Mouse (Mus musculus) forebrain, embryonic 11.5 days (tissue): ENCODE measurements around the gene 1700022I11Rik. TPM values are rescaled to one million over a fixed set of nuclear protein-coding genes. Genes with fewer than 3 reads are reported as not detected.

Experiments
- ATAC-seq: fragments of 200-750 bp; cut with Nextera tagmentation; replicated peaks from 2 replicates; pipeline ENCODE4 v1.8.0; 2017; ENCODE audit warnings: moderate TSS enrichment; ENCODE audit not compliant: low FRiP score
- DNase-seq: peaks from one replicate; pipeline ENCODE4 v3.0.0-alpha.2; 2017; ENCODE audit warnings: low spot score
- H3K27ac ChIP-seq: fragments of 300-500 bp; sonication (generic); 2 replicates; pipeline ENCODE4 v1.5.1; 2014; ENCODE audit warnings: low read depth, low read length
- H3K27me3 ChIP-seq: fragments of 300-500 bp; sonication (generic); 2 replicates; pipeline ENCODE4 v1.6.1; 2014; ENCODE audit warnings: mild to moderate bottlenecking, low read length, mixed read lengths; ENCODE audit not compliant: control insufficient read depth, insufficient read depth
- H3K36me3 ChIP-seq: fragments of 300-500 bp; sonication (generic); 2 replicates; pipeline ENCODE4 v1.6.1; 2014; ENCODE audit warnings: mild to moderate bottlenecking, low read length, moderate library complexity, mixed read lengths; ENCODE audit not compliant: control insufficient read depth, insufficient read depth
- H3K4me1 ChIP-seq: fragments of 300-500 bp; sonication (generic); replicated peaks from 2 replicates; pipeline ENCODE4 v1.6.1; 2014; ENCODE audit warnings: low read length, mixed read lengths; ENCODE audit not compliant: control insufficient read depth, insufficient read depth
- H3K4me2 ChIP-seq: fragments of 300-500 bp; sonication (generic); 2 replicates; pipeline ENCODE4 v1.6.1; 2014; ENCODE audit warnings: low read depth, mild to moderate bottlenecking, low read length, moderate library complexity, mixed read lengths; ENCODE audit not compliant: severe bottlenecking
- H3K4me3 ChIP-seq: fragments of 300-500 bp; sonication (generic); 2 replicates; pipeline ENCODE4 v1.5.1; 2014; ENCODE audit warnings: low read depth, low read length
- H3K9ac ChIP-seq: fragments of 300-500 bp; sonication (generic); 2 replicates; pipeline ENCODE4 v1.6.1; 2014; ENCODE audit warnings: low read length
- H3K9me3 ChIP-seq: fragments of 300-500 bp; sonication (generic); 2 replicates; pipeline ENCODE4 v1.6.1; 2016; ENCODE audit warnings: low read length, mixed read lengths; ENCODE audit not compliant: control insufficient read depth
- WGBS: fragments of 180-500 bp; shearing (Covaris S2); extraction: QIAGEN DNeasy Blood & Tissue Kit; methylation state at CpG from one replicate; pipeline ENCODE4 v1.1.7; 2014; 5-methylcytosine and 5-hydroxymethylcytosine counted together
- polyA plus RNA-seq: library from polyadenylated mRNA; unstranded; fragments of >200 nt; fragmentation: Nextera tagmentation; extraction: Ambion mirVana; gene quantifications from 2 replicates; pipeline ENCODE4 v1.2.1, GENCODE M21; 2014

The 1700022I11Rik gene
- polyA plus RNA-seq, 1 experiment from 2014 or later: 0.96 TPM

GRCm38 (mm10) chr4:43012091-43012490 is 42.7 kb downstream of the 1700022I11Rik start:
- no peaks in the 10 kb centered on the region for H3K9me3 ChIP-seq

GRCm38 (mm10) chr4:43018156-43018555 is 48.8 kb downstream of the 1700022I11Rik start:
- H3K9me3 ChIP-seq: no peaks in the 10 kb centered on the region
- H3K4me1 ChIP-seq: no peaks in the 10 kb centered on the region
- H3K27ac ChIP-seq: no peak overlapping the region
- H3K9ac ChIP-seq: no peak overlapping the region
- ATAC-seq: no peak
- no peaks in the 10 kb centered on the region for H3K27me3 ChIP-seq
- 94% methylated on average over 4 of the region's 4 CpGs for WGBS
- no peak for DNase-seq
- H3K36me3 ChIP-seq: peaks cover 3% of the 10 kb centered on the region; the same call in 1 of the 2 replicates
- H3K4me2 ChIP-seq: no peak overlapping the region
- no peak overlapping the region for H3K4me3 ChIP-seq

More at GRCm38 (mm10) chr4:43012091-43012490, 42.7 kb downstream of the 1700022I11Rik start:
- H3K4me3 ChIP-seq: no peak overlapping the region
- no peak overlapping the region for H3K4me2 ChIP-seq
- H3K9ac ChIP-seq: no peak overlapping the region
- DNase-seq (no peak), ATAC-seq (no peak)
- 96% methylated on average over 1 of the region's 1 CpGs for WGBS
- no peak overlapping the region for H3K27ac ChIP-seq
- peaks cover 4% of the 10 kb centered on the region; the same call in 1 of the 2 replicates for H3K4me1 ChIP-seq
- H3K27me3 ChIP-seq: no peaks in the 10 kb centered on the region
- H3K36me3 ChIP-seq: no peaks in the 10 kb centered on the region

- 95% methylated on average over 10 of the region's 10 CpGs for WGBS
- no peak for ATAC-seq
- no peak for DNase-seq
Observed at GRCm38 (mm10) chr4:43019176-43019575, 49.8 kb downstream of the 1700022I11Rik start.

GRCm38 (mm10) chr4:43019641-43020465 is 50.4 kb downstream of the 1700022I11Rik start:
- ATAC-seq: no peak
- H3K27me3 ChIP-seq: no peaks in the 10 kb centered on the region
- no peak overlapping the region for H3K9ac ChIP-seq
- H3K9me3 ChIP-seq: no peaks in the 10 kb centered on the region
- DNase-seq: no peak
- H3K4me1 ChIP-seq: 0 out of 2 replicates have a peak, but pooled peaks cover 5% of the 10 kb centered on the region
- H3K4me3 ChIP-seq: no peak overlapping the region
- no peak overlapping the region for H3K27ac ChIP-seq
- 93% methylated on average over 23 of the region's 23 CpGs for WGBS
- peaks cover 3% of the 10 kb centered on the region; the same call in 1 of the 2 replicates for H3K36me3 ChIP-seq
- no peak overlapping the region for H3K4me2 ChIP-seq

More at GRCm38 (mm10) chr4:43019176-43019575, 49.8 kb downstream of the 1700022I11Rik start:
- no peaks in the 10 kb centered on the region for H3K27me3 ChIP-seq
- H3K9ac ChIP-seq: no peak overlapping the region
- no peak overlapping the region for H3K27ac ChIP-seq
- H3K36me3 ChIP-seq: peaks cover 3% of the 10 kb centered on the region; the same call in 1 of the 2 replicates
- no peaks in the 10 kb centered on the region for H3K9me3 ChIP-seq
- no peaks in the 10 kb centered on the region for H3K4me1 ChIP-seq
- no peak overlapping the region for H3K4me3 ChIP-seq
- no peak overlapping the region for H3K4me2 ChIP-seq

GRCm38 (mm10) chr4:43020876-43021275 is 51.5 kb downstream of the 1700022I11Rik start:
- no peak overlapping the region for H3K4me3 ChIP-seq
- ATAC-seq (no peak), DNase-seq (no peak)
- H3K9me3 ChIP-seq: no peaks in the 10 kb centered on the region
- H3K27ac ChIP-seq: no peak overlapping the region
- no peaks in the 10 kb centered on the region for H3K27me3 ChIP-seq
- 0 out of 2 replicates have a peak, but pooled peaks cover 5% of the 10 kb centered on the region for H3K4me1 ChIP-seq
- peaks cover 3% of the 10 kb centered on the region; the same call in 1 of the 2 replicates for H3K36me3 ChIP-seq
- no peak overlapping the region for H3K9ac ChIP-seq
- 87% methylated on average over 16 of the region's 16 CpGs for WGBS
- H3K4me2 ChIP-seq: no peak overlapping the region

- Histone ChIP-seq H3K27me3 (no peaks in the 10 kb centered on the region), H3K27ac (no peak overlapping the region), H3K4me3 (no peak overlapping the region), H3K36me3 (peaks cover 3% of the 10 kb centered on the region; the same call in 1 of the 2 replicates), H3K9ac (no peak overlapping the region), H3K4me1 (0 out of 2 replicates have a peak, but pooled peaks cover 5% of the 10 kb centered on the region), H3K9me3 (no peaks in the 10 kb centered on the region), H3K4me2 (no peak overlapping the region)
- DNase-seq (no peak), ATAC-seq (no peak)
- WGBS: 69% methylated on average over 17 of the region's 17 CpGs
Observed at GRCm38 (mm10) chr4:43021341-43021740, 51.9 kb downstream of the 1700022I11Rik start.

- peak overlapping the region; percentile 60 for H3K4me3 ChIP-seq
- WGBS: 84% methylated on average over 14 of the region's 14 CpGs
- peaks cover 7% of the 10 kb centered on the region; the same call in 1 of the 2 replicates for H3K36me3 ChIP-seq
Observed at GRCm38 (mm10) chr4:43024673-43025072, 55.3 kb downstream of the 1700022I11Rik start.

GRCm38 (mm10) chr4:43025084-43025960 is 55.9 kb downstream of the 1700022I11Rik start, which contains the start of gene Pigo:
Gene Pigo, minus strand, starts transcription at chr4:43025819.
- no peaks in the 10 kb centered on the region for H3K27me3 ChIP-seq
- H3K4me2 ChIP-seq: peak within 1 kb of the TSS; percentile 73
- peak within 1 kb of the TSS; percentile 60 for H3K4me3 ChIP-seq
- peaks cover 7% of the 10 kb centered on the region; the same call in 1 of the 2 replicates for H3K36me3 ChIP-seq
- peak; percentile 92 for ATAC-seq
- peak within 1 kb of the TSS; percentile 60; the same call in 1 of the 2 replicates for H3K27ac ChIP-seq
- H3K4me1 ChIP-seq: peaks cover 8% of the 10 kb centered on the region; the same call in 1 of the 2 replicates
- peak; percentile 96 for DNase-seq
- peak within 1 kb of the TSS; percentile 59 for H3K9ac ChIP-seq
- H3K9me3 ChIP-seq: no peaks in the 10 kb centered on the region
- WGBS: 9% methylated on average over 42 of the region's 42 CpGs

More at GRCm38 (mm10) chr4:43024673-43025072, 55.3 kb downstream of the 1700022I11Rik start:
- no peaks in the 10 kb centered on the region for H3K27me3 ChIP-seq
- DNase-seq (no peak), ATAC-seq (no peak)
- peak overlapping the region; percentile 41; the same call in 1 of the 2 replicates for H3K27ac ChIP-seq
- H3K9me3 ChIP-seq: no peaks in the 10 kb centered on the region
- H3K4me2 ChIP-seq: peak overlapping the region; percentile 73; the same call in 1 of the 2 replicates
- H3K4me1 ChIP-seq: 0 out of 2 replicates have a peak, but pooled peaks cover 5% of the 10 kb centered on the region
- peak overlapping the region; percentile 59; the same call in 1 of the 2 replicates for H3K9ac ChIP-seq
